Mouse (Mus musculus): ENCODE results near the gene Rhbdl1. TPM values are rescaled to one million over a fixed set of nuclear protein-coding genes. Genes with fewer than 3 reads are reported as not detected.
"Not testable (repeated sequence)": the region's sequence is repeated elsewhere in the genome, so short reads cannot be mapped to it uniquely, and the experiment has no call there.

The Rhbdl1 gene
- total RNA-seq, 2 experiments from 2014 or later: 1.2 to 2.2 TPM

DNA sequence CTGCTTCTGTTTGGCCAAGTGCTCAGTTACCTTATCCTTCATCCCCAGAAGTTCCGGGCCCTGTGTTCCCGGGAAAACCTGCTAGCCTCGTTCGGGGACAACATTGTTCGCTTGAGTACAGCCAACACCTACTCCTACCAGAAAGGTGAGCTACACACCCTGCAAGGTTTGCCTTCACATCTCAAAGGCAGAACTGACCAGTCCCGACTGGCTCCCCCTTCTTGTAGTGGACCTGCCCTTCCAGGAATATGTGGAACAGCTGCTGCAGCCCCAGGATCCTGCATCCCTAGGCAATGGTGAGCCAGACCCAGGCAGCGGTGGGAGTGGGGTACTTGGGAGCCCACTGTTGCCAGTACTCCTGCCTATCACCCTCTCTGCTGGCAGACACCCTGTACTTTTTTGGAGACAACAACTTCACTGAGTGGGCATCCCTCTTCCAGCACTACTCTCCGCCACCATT, 7.5 kb downstream of the Rhbdl1 start:
- intact Hi-C loops (cut with DNase I): loop anchor here (5.0 kb wide), 1 partner anchor 38 kb away; the partner anchor contains the start of gene Mcrip2
- DNase-seq (ENCODE audit: low spot score): no peak

DNA sequence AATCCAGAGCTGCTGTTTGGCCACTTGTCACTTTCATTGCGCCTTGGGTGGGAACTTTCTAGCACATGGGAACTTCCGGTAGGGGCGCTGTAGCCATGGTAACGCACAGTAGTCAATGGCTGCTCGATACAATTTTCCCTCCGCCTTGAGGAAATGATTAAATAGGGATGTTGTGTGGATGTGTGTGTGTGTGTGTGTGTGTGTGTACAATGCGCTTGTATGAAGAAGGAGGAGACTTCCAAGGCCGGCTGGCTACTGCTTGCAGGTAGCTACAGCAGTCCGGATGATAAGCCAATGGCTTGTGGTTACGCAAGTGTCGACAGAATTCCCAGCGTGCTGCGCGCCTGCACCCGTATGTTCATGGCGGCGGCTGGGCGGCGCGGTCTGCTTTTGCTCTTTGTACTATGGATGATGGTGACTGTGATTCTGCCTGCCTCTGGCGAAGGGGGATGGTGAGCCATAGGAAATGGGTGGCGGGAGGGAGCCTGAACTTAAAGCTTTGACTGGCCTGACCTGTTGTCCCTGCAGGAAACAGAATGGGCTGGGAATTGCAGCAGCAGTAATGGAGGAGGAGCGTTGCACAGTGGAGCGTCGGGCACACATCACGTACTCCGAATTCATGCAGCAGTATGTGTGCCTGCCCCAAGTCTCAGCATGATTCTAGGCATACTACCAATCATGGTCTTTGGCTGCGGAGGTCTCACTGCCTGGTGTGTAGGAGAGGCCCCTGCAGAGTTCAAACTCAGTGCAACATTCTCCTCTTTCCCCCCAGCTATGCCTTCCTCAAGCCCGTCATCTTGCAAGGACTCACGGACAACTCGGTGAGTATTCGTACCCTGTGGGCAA, 8.2 kb downstream of the Rhbdl1 start, which contains the start of gene Jmjd8:
TSS of gene Jmjd8 (plus strand) at position 156 of the 846 bp plus-strand sequence.
- peak; percentile 57 for DNase-seq (ENCODE audit: low spot score)
- intact Hi-C loops (cut with DNase I): no loop called here

DNA sequence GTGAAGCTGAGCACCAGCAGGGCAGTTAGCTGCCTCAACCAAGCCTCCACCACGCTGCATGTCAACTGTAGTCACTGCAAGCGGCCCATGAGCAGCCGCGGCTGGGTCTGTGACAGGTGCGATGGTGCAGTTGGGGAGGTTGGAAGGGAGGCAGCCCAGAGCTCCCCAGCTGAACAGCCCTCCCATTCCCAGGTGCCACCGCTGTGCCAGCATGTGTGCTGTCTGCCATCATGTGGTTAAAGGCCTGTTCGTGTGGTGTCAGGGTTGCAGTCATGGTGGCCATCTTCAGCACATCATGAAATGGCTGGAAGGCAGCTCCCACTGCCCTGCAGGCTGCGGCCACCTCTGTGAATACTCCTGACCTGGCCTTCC, 8.9 kb downstream of the Rhbdl1 start:
- DNase-seq (ENCODE audit: low spot score): no peak
- intact Hi-C loops (cut with DNase I): no loop called here

DNA sequence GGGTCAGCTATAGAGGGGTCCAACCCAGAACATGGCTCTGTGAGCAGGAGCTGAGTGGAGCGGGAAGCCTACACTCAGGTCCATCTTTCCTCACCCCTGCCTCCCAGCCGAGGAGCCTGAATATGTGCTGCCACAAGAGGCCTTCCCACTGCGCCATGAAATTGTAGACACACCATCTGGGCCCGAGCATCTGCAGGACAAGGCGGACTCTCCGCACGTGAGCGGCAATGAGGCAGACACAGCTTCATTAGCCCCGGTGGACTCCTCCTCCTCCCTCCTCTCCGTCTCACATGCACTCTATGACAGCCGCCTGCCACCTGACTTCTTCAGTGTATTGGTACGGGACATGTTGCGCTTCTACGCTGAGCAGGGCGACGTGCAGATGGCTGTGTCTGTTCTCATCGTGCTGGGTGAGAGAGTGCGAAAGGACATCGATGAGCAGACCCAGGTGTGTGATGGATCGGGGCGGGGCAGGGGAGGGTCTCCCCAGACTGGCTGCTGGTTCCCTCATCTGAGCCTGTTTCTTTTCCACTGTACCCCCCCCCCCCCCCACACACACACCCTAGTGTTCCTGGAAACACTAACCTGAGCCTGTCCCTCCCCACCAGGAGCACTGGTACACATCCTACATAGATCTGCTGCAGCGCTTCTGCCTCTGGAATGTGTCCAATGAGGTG, 9.4 kb downstream of the Rhbdl1 start:
- DNase-seq (ENCODE audit: low spot score): no peak
- intact Hi-C loops (cut with DNase I): no loop called here

DNA sequence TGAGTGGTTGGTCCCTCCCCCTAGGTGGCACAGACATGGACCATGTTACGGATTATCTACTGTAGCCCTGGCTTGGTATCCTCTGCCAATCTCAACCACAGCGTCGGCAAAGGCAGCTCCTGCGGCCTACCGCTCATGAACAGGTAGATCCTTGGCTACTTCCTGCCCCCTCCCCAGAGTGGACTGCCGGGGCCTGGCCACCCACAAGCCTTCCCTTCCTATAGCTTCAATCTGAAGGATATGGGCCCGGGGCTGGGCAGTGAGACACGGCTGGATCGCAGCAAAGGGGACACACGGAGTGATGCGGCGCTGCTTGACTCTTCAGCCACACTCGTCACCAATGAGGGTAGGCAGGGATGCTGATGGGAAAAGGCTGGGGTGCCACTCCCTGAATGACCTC, 10.1 kb downstream of the Rhbdl1 start:
- DNase-seq (ENCODE audit: low spot score): no peak
- intact Hi-C loops (cut with DNase I): no loop called here

DNA sequence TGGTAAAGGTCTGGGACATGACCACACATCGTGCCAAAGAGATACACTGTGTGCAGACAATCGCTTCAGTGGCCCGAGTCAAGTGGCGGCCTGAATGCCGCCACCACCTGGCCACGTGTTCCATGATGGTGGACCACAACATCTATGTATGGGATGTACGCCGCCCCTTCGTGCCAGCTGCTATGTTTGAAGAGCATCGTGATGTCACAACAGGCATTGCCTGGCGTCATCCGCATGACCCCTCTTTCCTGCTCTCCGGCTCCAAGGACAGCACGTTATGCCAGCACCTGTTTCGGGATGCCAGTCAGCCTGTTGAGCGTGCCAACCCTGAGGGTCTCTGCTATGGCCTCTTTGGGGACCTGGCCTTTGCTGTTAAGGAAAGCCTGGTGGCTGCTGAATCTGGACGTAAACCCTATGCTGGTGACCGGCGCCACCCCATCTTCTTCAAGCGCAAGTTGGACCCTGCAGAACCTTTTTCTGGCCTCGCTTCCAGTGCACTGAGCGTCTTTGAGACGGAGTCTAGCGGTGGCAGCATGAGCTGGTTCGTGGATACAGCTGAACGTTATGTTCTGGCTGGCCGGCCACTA, 11.0 kb downstream of the Rhbdl1 start:
- intact Hi-C loops (cut with DNase I): no loop called here

DNA sequence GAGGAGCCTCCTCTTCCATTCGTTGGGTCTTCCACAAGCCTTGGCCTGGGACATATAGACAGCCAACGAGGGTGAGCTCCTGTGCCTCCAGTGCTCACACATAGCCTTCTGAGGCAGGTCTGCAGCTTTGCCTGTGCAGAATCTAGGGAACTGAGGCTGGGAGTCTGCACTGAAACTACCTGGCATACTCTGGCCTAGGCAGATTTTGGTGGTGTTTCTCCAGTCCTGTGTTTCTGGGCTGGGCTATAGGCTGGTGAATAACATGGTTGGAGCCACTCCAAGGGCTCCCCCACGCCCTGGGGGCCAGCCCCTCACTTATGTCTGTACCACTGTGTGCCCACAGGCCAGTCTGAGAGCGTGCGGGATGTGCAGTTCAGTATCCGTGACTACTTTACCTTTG, 11.8 kb downstream of the Rhbdl1 start:
- DNase-seq (ENCODE audit: low spot score): no peak
- intact Hi-C loops (cut with DNase I): no loop called here

More for the DNA sequence above, 11.0 kb downstream of the Rhbdl1 start:
- DNase-seq (ENCODE audit: low spot score): no peak

DNA sequence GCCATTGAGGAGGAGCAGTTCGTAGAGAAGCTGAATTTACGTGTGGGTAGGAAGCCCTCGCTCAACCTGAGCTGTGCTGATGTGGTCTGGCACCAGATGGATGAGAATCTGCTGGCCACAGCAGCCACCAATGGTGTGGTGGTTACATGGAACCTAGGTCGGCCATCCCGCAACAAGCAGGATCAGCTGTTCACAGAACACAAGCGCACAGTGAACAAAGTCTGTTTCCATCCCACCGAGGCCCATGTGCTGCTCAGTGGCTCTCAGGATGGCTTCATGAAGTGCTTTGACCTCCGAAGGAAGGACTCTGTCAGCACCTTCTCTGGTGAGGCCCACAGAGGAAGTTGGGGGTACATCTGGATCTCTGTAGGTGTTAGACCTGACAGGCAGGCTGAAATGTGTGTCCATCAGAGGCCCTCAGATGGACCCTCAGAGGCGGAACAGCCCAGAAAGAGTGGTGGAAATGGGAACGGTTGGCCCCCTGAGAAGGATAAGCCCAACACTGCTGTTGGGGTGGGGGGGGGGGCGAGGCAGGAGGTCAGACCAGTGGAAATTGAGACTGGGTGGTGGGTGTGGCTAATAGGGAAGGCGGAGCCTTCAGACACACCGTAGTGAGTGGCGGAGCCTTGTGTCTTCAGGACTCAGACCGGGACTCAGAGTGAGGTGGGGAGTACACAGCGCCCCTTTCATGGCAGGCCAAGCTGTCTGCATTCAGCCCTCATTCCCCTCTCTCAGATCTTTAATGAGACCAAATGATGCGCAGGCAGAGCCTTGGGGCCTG, 12.5 kb downstream of the Rhbdl1 start:
- no peak for DNase-seq (ENCODE audit: low spot score)
- intact Hi-C loops (cut with DNase I): no loop called here

DNA sequence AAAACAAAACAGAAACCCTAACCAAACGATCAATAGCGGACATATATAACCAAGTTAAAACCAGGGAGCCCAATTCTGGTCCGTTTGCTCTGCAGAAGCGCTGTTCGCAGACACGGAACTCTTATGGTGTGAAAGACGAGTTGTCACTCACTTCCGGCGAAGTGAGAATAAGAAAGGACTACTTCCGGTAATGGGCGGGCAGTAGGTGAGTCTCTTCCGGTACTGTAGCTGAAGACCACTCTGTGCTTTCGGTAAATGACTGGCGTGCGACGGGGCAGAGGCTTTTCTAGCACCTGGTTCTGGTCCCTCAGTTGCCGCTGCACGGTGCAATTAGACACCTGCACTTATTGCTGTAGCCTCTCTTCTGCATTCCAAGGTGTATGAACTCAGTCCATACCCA, 13.6 kb downstream of the Rhbdl1 start, which contains the start of gene Wdr24:
TSS of gene Wdr24 (plus strand) at position 176 of the 400 bp plus-strand sequence.
- no peak for DNase-seq (ENCODE audit: low spot score)
- intact Hi-C loops (cut with DNase I): loop anchor here (2.0 kb wide), 1 partner anchor 27 kb away; the partner anchor contains the start of gene Metrn

DNA sequence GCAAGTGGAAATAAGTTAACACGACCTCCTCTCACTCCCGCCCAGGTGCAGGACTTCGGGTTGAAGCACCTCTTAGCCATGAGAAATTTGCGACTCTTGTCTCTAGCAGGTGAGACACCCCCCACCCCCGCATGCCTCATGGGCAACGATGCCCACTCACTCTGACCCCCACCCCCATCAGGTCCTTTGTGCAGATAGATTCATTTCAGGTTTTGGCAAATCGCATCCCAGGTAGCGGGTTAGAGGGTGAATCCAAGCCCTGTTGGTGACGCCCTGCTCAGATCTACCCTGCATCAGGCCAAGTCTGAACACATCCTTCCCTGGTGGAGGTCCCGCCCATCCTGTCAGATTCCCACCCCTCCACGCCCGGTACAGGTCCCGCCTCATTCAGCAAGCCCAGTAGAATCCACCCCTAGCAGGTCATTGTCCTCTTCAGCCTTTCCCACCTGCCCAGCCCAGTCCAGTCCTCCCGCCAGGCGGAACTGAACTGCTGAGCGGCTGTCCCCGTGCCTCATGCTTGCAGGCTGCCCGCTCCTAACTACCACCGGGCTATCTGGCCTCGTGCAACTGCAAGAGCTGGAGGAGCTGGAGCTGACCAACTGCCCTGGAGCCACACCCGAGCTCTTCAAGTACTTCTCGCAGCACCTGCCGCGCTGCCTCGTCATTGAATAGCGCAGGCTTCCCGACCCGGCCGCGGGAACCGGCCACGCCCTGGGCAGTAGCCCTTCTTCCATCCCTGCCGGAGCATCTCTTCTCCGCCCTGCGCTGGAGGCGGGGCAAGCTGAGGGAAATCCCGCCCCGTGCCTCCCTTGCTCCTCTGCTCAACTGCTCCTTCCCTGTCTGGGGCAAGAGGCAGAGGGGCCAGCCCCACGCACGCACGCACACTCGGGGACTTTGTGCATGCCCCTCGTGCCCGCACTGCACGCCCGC, 18.0 kb downstream of the Rhbdl1 start:
- no peak for DNase-seq (ENCODE audit: low spot score)
- intact Hi-C loops (cut with DNase I): no loop called here

DNA sequence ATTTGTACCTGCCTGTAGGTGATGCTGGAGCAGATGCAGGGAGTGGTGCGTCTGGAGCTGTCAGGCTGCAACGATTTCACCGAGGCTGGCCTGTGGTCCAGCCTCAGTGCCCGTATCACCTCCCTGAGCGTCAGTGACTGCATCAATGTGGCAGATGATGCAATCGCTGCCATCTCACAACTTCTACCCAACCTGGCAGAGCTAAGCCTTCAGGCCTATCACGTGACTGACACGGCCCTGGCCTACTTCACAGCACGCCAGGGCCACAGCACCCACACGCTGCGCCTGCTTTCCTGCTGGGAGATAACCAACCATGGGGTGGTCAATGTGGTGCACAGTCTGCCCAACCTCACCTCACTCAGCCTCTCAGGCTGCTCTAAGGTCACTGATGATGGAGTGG, 19.4 kb downstream of the Rhbdl1 start:
- DNase-seq (ENCODE audit: low spot score): no peak
- intact Hi-C loops (cut with DNase I): no loop called here

DNA sequence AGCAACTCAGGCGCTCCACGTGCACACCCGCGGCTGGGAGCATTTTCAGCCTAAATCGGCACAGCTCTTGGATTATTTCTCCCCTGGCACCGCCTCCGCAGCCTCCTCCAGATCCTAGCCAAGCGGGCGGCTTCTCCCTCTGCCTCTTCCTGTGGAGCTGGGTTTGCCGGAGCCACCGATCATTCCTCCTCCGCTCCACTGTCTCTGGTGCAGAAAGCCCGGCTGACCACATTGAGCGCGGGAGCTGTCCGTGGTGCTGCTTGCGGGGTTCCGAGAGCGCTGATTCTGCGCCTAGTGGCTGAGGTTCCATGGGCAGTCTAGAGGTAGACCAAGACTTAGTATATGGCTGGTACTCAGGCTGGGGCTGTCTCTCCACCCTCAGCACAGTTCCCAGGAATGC, 23.6 kb downstream of the Rhbdl1 start:
- intact Hi-C loops (cut with DNase I): no loop called here
- DNase-seq (ENCODE audit: low spot score): no peak

DNA sequence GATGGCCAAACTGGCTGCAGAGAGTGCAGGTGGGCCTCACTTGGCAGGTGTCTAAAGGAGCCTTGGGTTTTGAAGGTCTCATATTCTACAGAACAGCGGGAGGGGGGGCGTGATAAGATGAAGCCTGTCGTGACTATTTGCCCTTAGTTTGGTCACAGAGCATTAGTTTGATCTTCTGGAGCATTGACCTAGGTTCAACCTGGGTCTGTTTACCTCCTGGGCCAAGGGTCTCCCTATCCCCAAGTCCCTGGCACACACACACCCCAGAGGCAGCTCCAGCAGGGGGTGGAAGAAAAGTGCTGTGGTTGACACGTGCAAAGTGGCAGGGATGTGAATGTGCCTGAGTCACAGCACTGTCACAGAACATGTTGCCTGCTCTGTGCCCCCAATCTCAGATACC, 26.2 kb downstream of the Rhbdl1 start:
- no peak for DNase-seq (ENCODE audit: low spot score)
- intact Hi-C loops (cut with DNase I): no loop called here

DNA sequence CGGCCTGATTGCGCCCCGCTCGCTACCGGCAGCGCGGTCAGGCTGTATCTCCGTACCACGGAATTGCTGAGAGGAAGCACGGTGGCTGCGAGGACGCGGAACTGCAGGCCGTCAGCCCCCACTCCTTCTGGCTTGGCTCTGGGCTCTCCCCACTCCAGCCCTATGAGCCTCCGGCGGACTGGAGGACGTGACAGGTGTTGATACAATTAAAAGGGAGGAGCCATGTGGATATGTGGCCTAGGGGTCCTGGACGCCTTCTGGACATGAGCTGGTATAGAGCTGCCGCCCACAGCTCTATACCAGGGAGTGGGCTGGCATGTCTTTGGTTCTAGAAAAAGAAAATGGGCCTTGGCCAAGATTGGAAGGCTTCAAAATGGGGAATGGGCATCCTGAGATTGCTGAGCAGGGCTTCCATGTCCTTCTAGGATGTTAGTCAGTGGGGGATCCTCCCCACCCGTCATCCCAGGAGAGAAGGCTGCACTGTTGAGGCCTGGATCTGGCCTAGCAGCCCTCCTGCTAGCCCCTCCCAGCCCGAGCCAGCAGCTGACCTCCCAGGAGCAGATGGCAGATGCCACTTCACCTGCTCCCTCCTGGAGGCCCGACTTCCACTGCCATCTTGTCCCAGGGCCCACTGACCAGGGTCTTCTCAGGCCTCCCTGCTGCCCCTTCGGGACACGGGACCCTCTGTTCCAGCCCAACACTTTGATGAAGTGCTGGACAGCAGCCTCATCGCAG, 27.3 kb downstream of the Rhbdl1 start:
- no peak for DNase-seq (ENCODE audit: low spot score)
- intact Hi-C loops (cut with DNase I): loop anchor here (10.0 kb wide), 1 partner anchor 335 kb away; no protein-coding TSS in a partner anchor

DNA sequence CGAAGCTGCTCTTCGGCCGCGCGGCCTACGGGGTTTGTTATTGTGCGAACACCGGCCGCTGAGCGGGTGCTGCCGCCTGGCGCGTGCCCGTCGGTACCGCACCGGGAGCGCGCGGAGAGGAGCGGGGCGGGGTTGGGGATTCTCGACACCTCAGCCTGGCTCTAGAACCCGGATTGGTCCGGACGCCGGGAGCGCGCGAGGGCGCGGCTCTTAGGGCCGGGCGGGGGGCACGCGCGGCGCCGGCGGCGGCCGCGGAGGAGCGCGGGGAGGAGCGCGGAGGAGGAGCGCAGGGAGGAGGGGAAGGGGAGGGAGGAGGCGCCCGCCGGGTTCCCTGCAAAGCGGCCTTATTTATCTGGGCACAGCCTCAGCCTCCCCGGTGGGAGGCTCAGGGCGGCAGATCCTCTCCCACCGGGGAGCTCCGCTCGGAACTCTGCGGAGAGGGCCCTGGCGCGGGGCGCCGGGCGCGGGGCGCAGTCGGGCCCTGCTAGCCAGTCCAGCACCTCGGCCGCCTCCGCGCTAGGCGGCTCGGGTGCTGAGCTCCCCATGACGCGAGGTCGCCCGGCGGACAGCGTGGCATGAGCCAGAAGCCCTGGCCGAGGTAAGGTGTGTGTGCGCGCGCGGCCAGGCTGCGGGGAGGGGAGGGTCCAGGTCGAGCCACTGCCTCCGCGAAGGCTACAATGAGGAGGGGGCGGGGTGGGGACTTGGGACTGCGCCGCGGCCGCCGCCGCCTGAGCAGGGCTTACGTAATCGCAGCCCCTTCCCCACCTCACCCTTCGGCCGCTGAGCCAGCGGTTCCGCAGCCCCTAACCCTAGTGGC, 28.1 kb downstream of the Rhbdl1 start, which contains the start of gene Fbxl16:
TSS of gene Fbxl16 (plus strand) at position 297 of the 817 bp plus-strand sequence.
- intact Hi-C loops (cut with DNase I): loop anchor here (10.0 kb wide), 1 partner anchor 334 kb away; no protein-coding TSS in a partner anchor
- peak; percentile 51 for DNase-seq (ENCODE audit: low spot score)

DNA sequence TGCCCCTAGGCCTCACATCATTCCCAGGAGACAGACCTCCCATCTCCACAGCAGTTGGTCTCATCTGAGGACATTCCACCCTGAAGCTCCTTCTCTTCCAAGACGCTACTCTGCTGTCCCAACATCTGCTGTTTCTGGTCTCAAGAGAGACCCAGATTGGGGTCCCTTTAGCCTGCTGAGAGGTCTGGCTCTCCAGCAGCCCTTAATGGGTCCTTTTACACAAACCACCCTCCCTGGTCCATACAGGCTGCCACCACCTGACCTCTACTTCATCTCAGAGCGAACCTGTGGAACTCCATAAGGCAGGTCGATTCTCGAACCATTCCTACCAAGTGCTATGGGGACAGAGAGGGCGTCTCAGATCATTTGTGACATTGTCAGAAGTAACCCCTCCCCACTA, 29.1 kb downstream of the Rhbdl1 start:
- no peak for DNase-seq (ENCODE audit: low spot score)
- intact Hi-C loops (cut with DNase I): loop anchor here (10.0 kb wide), 1 partner anchor 333 kb away; no protein-coding TSS in a partner anchor

DNA sequence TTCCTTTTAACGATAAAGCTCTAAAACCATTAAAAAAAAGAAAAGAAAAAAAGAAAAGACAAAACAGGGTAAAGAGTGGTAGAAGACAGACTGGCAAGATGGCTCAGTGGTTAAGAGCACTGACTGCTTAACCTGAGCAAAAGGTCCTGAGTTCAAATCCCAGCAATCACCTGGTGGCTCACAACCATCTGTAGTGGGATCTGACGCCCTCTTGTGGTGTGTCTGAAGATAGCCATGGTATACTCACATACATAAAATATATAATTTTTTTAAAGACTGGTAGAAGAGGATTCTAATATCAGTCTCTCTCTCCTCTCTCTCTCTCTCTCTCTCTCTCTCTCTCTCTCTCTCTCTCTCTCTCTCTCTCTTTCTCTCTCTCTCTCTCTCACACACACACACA, 29.6 kb downstream of the Rhbdl1 start:
- not testable (repeated sequence) for DNase-seq (ENCODE audit: low spot score)
- intact Hi-C loops (cut with DNase I): loop anchor here (10.0 kb wide), 1 partner anchor 333 kb away; no protein-coding TSS in a partner anchor
